Mouse (Mus musculus): ENCODE data around the gene Pros1. TPM values are rescaled to one million over a fixed set of nuclear protein-coding genes. Genes with fewer than 3 reads are reported as not detected.
A peak's percentile ranks its signal among the peaks of the same experiment; 100 is the strongest.

The Pros1 gene
- polyA plus RNA-seq, 1 experiment: 7.9 TPM

GRCm38 (mm10) chr16:62846498-62847312 is 7.4 kb upstream of the Pros1 start, which contains the start of gene Arl13b:
Gene Arl13b, minus strand, starts transcription at chr16:62847040.
- Histone ChIP-seq H3K79me2 (ENCODE audit: control insufficient read depth, insufficient read depth) (peaks cover 24% of the 10 kb centered on the region), H3K27me3 (ENCODE audit: control insufficient read depth, insufficient read depth, insufficient read length) (no peaks in the 10 kb centered on the region), H3K4me2 (ENCODE audit: low read depth) (peak within 1 kb of the TSS; percentile 79), H3K36me3 (ENCODE audit: control insufficient read depth, insufficient read depth) (no peaks in the 10 kb centered on the region), H3K4me3 (peak within 1 kb of the TSS; percentile 33), H3ac (ENCODE audit: control insufficient read depth, insufficient read length) (peak within 1 kb of the TSS; percentile 14)
- TF ChIP-seq POLR2A (IDR thresholded peaks at IDR 0.05; ENCODE audit: insufficient read length, low read depth): peak; percentile 64
- no peak for TF ChIP-seq CEBPB (IDR thresholded peaks at IDR 0.05; ENCODE audit: insufficient read depth, poor library complexity, severe bottlenecking)
- TF ChIP-seq POLR2AphosphoS2 (IDR thresholded peaks at IDR 0.05; ENCODE audit: insufficient read length, low read depth): peak; percentile 26
- peak; percentile 47 for TF ChIP-seq E2F4 (IDR thresholded peaks at IDR 0.05; ENCODE audit: insufficient read depth)

- no peak for TF ChIP-seq E2F4 (IDR thresholded peaks at IDR 0.05; ENCODE audit: insufficient read depth)
- Histone ChIP-seq H3ac (ENCODE audit: control insufficient read depth, insufficient read length) (no peak overlapping the region), H3K36me3 (ENCODE audit: control insufficient read depth, insufficient read depth) (no peaks in the 10 kb centered on the region)
Measured at GRCm38 (mm10) chr16:62852464-62853252, 1.4 kb upstream of the Pros1 start.

GRCm38 (mm10) chr16:62853611-62854126 is 438 bp upstream of the Pros1 start:
- Histone ChIP-seq H3ac (ENCODE audit: control insufficient read depth, insufficient read length) (no peak overlapping the region), H3K4me3 (peak overlapping the region; percentile 41), H3K4me2 (ENCODE audit: low read depth) (peak overlapping the region; percentile 73), H3K36me3 (ENCODE audit: control insufficient read depth, insufficient read depth) (no peaks in the 10 kb centered on the region), H3K79me2 (ENCODE audit: control insufficient read depth, insufficient read depth) (no peaks in the 10 kb centered on the region), H3K27me3 (ENCODE audit: control insufficient read depth, insufficient read depth, insufficient read length) (no peaks in the 10 kb centered on the region)
- TF ChIP-seq POLR2AphosphoS2 (IDR thresholded peaks at IDR 0.05; ENCODE audit: insufficient read length, low read depth) (no peak), MYOD1 (IDR thresholded peaks at IDR 0.05; ENCODE audit: control insufficient read depth in 1 of 3, insufficient read length in 2 of 3, low read depth in 2 of 3) (no peak), E2F4 (IDR thresholded peaks at IDR 0.05; ENCODE audit: insufficient read depth) (no peak), SRF (IDR thresholded peaks at IDR 0.05; ENCODE audit: control insufficient read depth, insufficient read length, low read depth) (no peak), REST (IDR thresholded peaks at IDR 0.05; ENCODE audit: insufficient read depth, insufficient read length) (no peak), CEBPB (IDR thresholded peaks at IDR 0.05; ENCODE audit: insufficient read depth, poor library complexity, severe bottlenecking) (no peak), TCF12 (IDR thresholded peaks at IDR 0.05; ENCODE audit: insufficient read depth, poor library complexity, severe bottlenecking) (no peak)

More at GRCm38 (mm10) chr16:62852464-62853252, 1.4 kb upstream of the Pros1 start:
- H3K79me2 ChIP-seq (ENCODE audit: control insufficient read depth, insufficient read depth): no peaks in the 10 kb centered on the region
- no peak overlapping the region for H3K4me2 ChIP-seq (ENCODE audit: low read depth)
- H3K4me3 ChIP-seq: no peak overlapping the region
- H3K27me3 ChIP-seq (ENCODE audit: control insufficient read depth, insufficient read depth, insufficient read length): no peaks in the 10 kb centered on the region

- Histone ChIP-seq H3K4me3 (peak overlapping the region; percentile 41), H3K27me3 (ENCODE audit: control insufficient read depth, insufficient read depth, insufficient read length) (no peaks in the 10 kb centered on the region), H3ac (ENCODE audit: control insufficient read depth, insufficient read length) (no peak overlapping the region), H3K36me3 (ENCODE audit: control insufficient read depth, insufficient read depth) (no peaks in the 10 kb centered on the region), H3K4me2 (ENCODE audit: low read depth) (no peak overlapping the region), H3K79me2 (ENCODE audit: control insufficient read depth, insufficient read depth) (no peaks in the 10 kb centered on the region)
- TF ChIP-seq USF1 (IDR thresholded peaks at IDR 0.05; ENCODE audit: low read depth): no peak
- TF ChIP-seq E2F4 (IDR thresholded peaks at IDR 0.05; ENCODE audit: insufficient read depth): no peak
- TF ChIP-seq TCF3 (IDR thresholded peaks at IDR 0.05; ENCODE audit: insufficient read length, low read depth): no peak
- TF ChIP-seq MAX (IDR thresholded peaks at IDR 0.05; ENCODE audit: low read depth): no peak
- TF ChIP-seq TCF12 (IDR thresholded peaks at IDR 0.05; ENCODE audit: insufficient read depth, poor library complexity, severe bottlenecking): no peak
- TF ChIP-seq POLR2AphosphoS2 (IDR thresholded peaks at IDR 0.05; ENCODE audit: insufficient read length, low read depth): no peak
- TF ChIP-seq POLR2A (IDR thresholded peaks at IDR 0.05; ENCODE audit: insufficient read length, low read depth): no peak
- no peak for TF ChIP-seq MYOD1 (IDR thresholded peaks at IDR 0.05; ENCODE audit: control insufficient read depth in 1 of 3, insufficient read length in 2 of 3, low read depth in 2 of 3)
- TF ChIP-seq SRF (IDR thresholded peaks at IDR 0.05; ENCODE audit: control insufficient read depth, insufficient read length, low read depth): no peak
- TF ChIP-seq CEBPB (IDR thresholded peaks at IDR 0.05; ENCODE audit: insufficient read depth, poor library complexity, severe bottlenecking): no peak
- TF ChIP-seq REST (IDR thresholded peaks at IDR 0.05; ENCODE audit: insufficient read depth, insufficient read length): no peak
- TF ChIP-seq MYOG (IDR thresholded peaks at IDR 0.05; ENCODE audit: control insufficient read depth in 1 of 3, insufficient read depth in 1 of 3, insufficient read length in 2 of 3, low read depth in 2 of 3): no peak
Measured at GRCm38 (mm10) chr16:62855385-62855784, 1.3 kb downstream of the Pros1 start.

GRCm38 (mm10) chr16:62856273-62856672 is 2.2 kb downstream of the Pros1 start:
- Histone ChIP-seq H3K79me2 (ENCODE audit: control insufficient read depth, insufficient read depth) (no peaks in the 10 kb centered on the region), H3K4me2 (ENCODE audit: low read depth) (no peak overlapping the region), H3ac (ENCODE audit: control insufficient read depth, insufficient read length) (no peak overlapping the region), H3K4me3 (no peak overlapping the region), H3K27me3 (ENCODE audit: control insufficient read depth, insufficient read depth, insufficient read length) (no peaks in the 10 kb centered on the region), H3K36me3 (ENCODE audit: control insufficient read depth, insufficient read depth) (no peaks in the 10 kb centered on the region)
- TF ChIP-seq SRF (IDR thresholded peaks at IDR 0.05; ENCODE audit: control insufficient read depth, insufficient read length, low read depth) (no peak), TCF12 (IDR thresholded peaks at IDR 0.05; ENCODE audit: insufficient read depth, poor library complexity, severe bottlenecking) (no peak), POLR2A (IDR thresholded peaks at IDR 0.05; ENCODE audit: insufficient read length, low read depth) (no peak), USF1 (IDR thresholded peaks at IDR 0.05; ENCODE audit: low read depth) (no peak), MYOD1 (IDR thresholded peaks at IDR 0.05; ENCODE audit: control insufficient read depth in 1 of 3, insufficient read length in 2 of 3, low read depth in 2 of 3) (no peak)

Measured in myocyte (in vitro differentiated cells).